Mouse (Mus musculus) monocyte, adult 5-6 weeks (primary cell): Measurements from ENCODE around the gene Fbxl7. TPM values are rescaled to one million over a fixed set of nuclear protein-coding genes. Genes with fewer than 3 reads are reported as not detected.

Source experiments
- ATAC-seq: fragments of 153-309, 156-312 bp; replicated peaks from 2 replicates; pipeline ENCODE4 v1.8.0; 2017; ENCODE audit warnings: mild to moderate bottlenecking; ENCODE audit not compliant: low TSS enrichment, insufficient number of reproducible peaks, severe bottlenecking, poor library complexity, low FRiP score
- total RNA-seq: library from RNA; stranded (forward); fragments of 200-1000, 200-491, 200-594 nt; gene quantifications from 3 replicates; pipeline ENCODE4 v1.2.3, GENCODE M21; 2017

Gene Fbxl7
- not detected in 3 replicates for total RNA-seq

DNA sequence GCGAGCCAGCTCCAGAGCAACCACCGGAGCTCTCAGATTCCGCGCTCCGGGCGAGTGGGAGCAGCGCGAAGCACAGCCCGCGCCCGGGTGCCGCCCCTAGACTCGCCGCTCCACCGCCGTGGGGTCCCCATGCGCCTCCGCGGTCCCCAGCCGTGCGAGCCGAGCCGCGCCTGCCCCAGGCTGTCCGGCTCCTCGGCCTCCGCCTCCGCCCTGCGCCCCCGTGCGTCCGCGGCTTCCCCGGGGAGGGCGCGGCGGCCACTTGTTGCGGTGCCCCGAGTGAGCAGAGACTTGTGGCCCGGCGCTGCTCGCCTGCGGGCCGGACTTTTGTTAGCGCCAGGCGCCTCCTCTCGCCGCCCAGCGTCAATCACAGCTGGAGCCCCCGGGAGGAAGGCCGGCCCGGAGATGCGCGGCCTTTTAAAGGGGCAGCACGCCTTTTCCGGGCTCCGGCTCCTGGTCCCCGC is at the start of gene Fbxl7:
Gene Fbxl7, minus strand, starts transcription at position 330 of the 461 bp plus-strand sequence.
- ATAC-seq = no peak

DNA sequence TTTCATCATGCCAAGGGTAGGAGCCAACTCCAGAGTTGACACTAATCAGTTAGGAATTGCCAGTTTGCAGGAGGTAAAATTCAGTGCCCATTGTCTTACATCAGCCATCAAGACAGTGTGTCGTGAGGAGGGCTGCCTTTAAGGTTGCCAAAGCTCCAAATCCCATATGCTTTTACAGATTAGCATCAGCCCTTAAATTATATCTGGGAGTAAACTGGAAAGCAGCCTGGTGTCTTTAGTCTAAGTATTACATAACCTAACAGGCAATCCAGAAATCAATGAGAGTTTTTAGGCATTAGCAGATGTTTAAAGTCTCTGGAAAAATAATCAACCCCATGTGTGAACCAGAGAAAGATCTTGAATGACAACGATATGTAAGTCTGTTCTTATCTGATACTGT is 26.6 kb upstream of the Fbxl7 start:
- ATAC-seq = no peak

- ATAC-seq = no peak
Observed at GRCm38 (mm10) chr15:26913427-26913826, 18.0 kb upstream of the Fbxl7 start.

DNA sequence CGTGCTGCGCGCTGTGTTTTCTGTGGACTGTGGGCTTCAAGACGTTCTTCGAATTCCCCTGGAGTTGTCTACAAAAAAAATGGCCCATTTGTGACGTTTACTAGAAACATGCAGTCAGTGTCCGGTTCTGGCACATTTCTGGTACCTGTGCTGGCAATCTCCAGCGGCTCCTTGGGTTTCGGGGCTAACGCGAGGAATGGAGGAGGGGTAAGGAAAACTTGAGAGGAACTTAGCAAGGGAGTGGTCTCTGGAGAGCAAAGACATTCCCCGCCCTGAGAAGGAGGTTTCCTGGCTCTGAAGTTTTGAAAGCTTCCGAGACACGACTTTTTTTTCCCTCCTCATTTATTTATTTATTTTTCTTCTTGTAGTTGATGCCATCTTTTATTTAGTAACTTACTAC is 381 bp upstream of the Fbxl7 start:
- ATAC-seq = no peak

DNA sequence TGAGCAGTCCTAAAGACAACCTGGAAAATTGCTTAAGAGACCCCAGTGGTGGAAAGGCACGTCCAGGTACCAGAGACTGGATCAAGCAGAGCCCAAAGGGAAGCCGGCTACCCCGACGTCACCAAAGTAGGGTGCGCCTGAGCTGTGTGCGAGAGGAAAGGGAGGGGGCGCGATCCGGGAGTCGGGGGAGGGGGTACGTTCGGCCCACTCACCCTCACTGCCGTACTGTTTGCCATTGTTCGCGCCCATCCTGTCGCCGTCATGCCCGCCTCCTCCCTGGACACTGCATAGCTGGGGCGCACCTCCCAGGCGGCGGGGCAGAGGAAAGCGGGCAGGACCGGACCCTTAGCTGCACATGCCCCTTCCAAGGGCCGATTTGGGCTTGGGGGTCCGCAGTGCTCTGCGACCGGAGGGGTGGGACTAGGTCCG is 565 bp downstream of the Fbxl7 start:
- ATAC-seq = no peak

GRCm38 (mm10) chr15:26894031-26894655 is 1.2 kb downstream of the Fbxl7 start:
- ATAC-seq = no peak

DNA sequence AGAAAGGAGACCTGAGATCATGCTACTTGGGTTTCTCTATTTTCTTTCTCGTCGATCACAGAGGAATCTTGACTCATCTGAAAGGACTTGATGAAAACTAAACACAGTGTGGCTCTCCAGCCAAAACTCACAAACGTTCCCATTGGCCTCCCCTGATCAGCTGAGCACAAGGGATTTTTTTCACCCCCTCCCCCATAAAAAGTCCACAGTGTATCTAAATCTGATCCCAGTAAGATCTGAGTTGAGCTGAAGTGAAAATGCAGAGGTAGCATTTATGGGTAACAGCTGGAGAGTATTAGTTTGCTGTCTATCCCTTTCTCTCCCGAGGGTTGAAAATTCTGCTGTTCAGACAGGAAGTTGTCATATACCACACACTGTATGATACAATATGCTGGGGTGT is 2.2 kb downstream of the Fbxl7 start:
- ATAC-seq = no peak

- no peak for ATAC-seq
Observed at GRCm38 (mm10) chr15:26889971-26890370, 5.4 kb downstream of the Fbxl7 start.

DNA sequence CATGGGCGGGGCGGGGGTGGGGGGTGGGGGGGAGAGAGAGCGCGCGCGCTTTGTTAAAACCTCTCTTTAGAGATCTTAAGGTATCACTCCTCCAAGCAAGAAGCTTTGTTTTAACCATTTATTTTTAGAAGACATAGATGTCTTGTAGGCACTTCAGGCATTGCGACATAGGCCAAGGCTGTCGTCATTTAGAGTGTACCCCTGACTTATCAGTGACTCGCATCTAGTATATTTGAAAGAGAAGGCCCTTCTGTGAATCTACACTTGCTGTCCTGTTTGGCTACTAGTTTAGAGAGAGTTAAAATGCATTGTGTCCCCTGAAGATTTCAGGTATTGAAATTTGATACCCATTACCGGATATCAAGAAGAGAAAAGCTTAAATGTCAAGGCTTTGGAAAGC is 7.2 kb downstream of the Fbxl7 start:
- ATAC-seq = no peak

DNA sequence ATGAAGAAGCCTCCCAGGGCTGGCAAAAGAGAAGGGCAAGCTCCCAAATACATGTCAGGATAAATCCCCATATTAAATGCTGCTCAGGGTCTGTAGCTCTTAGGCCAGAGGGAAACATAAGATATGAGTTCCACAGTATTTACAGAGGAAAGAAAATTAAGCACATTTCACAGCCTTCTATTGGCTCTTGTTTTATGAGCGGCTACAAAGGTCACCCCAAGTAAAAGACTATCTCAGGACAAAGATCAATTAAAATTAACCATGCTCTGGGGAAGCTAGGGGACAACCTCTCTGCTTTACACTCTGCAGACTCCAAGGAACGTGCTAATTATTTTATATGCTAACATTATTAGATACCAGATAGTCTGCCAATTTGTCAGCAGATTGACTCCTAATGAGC is 9.4 kb downstream of the Fbxl7 start:
- no peak for ATAC-seq

DNA sequence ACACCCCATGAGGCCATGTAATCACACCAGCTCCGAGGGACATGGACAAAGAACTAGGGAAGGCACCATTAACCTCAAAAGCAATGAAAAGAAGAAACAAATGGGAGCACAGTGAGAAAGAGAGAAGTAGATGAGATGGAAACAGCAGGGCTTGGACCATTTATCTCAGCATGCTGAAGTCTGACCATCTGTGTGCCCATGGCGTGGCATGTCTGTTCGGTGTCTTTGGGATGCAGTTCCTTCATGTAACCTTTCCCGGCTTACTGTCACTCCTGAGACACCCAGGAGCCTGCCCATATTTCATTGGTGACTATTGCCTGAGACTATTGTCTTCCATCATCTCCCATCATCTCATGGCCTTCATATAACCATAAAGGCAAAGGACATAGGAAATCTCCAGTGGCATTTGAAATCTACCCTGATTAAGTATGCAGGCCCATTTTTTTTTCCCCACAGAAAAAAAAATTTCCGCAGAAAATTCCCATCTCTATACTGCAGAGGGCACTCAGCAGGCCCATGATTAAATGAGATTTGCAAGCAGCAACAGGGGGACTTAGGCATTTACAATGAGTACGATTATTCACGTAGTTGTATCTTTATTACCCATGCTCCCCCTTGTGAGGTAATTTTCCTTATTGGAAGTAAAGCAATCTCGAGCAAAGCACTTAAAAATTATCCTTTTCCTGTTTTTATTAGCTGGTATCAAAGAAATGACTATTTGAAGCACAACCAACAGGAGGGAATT is 15.0 kb downstream of the Fbxl7 start:
- ATAC-seq = no peak

DNA sequence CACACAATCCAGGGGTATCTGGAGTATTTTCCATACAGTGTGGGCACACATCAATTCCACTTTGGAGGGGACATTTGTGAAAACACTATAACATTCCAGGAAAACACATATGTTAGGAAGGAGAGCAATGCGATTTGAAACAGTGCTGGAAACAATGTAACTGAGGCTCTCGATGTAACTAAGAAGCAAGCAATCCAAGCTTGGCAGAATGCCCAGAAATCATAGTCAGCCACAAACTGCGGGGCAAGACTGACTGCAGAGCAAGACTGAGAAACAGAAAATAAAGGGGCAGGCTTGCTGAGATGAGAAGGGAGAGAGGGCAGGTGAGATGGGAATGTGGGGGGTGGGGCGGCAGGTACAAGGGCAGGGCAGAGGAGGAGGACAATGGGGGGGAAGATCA is 19.7 kb downstream of the Fbxl7 start:
- no peak for ATAC-seq

DNA sequence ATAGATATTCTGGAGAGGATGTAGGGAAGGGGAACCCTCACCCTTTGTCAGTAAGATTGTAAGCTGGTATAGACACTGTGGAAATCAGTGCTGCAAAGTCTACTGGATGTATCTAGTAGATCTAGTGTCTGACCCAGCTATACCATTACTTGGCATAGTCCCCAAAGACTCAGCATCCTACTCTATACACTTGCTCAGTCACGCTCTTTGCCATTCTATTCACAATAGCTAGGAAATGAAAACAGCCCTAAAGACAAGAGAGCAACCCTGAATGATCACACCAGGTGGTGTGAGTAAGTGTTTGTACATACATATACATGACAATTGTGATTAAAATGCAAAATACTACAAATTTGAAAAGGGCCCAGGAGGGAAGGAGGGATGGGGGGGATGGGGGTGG is 23.1 kb downstream of the Fbxl7 start:
- no peak for ATAC-seq

GRCm38 (mm10) chr15:26869197-26869596 is 26.2 kb downstream of the Fbxl7 start:
- ATAC-seq = no peak

DNA sequence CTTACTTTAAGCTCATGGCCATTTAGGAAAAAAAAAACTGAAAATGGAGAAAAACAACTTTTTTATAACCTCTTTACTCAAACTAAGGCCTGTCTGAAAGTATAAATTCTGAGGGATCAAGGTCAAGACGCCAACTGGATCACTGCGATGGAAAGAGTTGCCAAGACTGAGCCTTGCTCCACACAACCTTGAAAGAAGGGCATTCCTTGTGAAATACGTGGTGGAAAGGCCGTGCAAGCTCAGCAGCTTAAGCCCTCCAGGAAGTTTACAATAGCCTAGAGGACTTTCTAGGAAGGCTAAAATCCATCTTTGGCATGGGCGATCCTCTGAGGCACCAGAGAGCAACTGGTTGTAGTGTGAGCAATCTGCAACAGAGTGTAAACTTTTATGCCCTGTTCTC is 27.9 kb downstream of the Fbxl7 start:
- no peak for ATAC-seq

GRCm38 (mm10) chr15:26862173-26862572 is 33.2 kb downstream of the Fbxl7 start:
- ATAC-seq = no peak

- no peak for ATAC-seq
Observed at GRCm38 (mm10) chr15:26849626-26850025, 45.8 kb downstream of the Fbxl7 start.

GRCm38 (mm10) chr15:26842216-26842615 is 53.2 kb downstream of the Fbxl7 start:
- ATAC-seq = no peak

GRCm38 (mm10) chr15:26838386-26838785 is 57.0 kb downstream of the Fbxl7 start:
- no peak for ATAC-seq

DNA sequence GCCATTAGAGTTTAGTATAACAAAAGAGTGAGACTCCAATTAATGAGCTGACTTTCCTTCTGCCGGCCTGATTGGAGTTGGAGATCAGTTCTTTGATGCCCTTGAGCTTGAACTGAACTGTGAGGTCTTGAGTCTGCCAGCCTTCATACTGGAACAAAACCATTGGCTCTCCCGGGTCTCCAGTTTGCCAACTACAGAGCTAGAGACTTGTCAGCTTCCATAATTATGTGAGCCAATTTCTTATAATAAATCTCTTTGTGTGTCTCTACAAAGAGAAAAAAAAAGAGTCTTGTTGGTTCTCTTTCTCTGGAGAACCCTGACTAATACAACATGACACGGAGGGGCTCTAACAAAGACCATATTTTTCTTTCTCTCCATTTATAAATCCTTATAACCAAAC is 58.2 kb downstream of the Fbxl7 start:
- ATAC-seq = no peak
